Mouse (Mus musculus): Measurements from ENCODE around the gene Ndufv1.
"Not testable (repeated sequence)": the region's sequence is repeated elsewhere in the genome, so short reads cannot be mapped to it uniquely, and the experiment has no call there.

Ndufv1 gene

GRCm38 (mm10) chr19:4012432-4013022 is at the start of gene Ndufv1:
Ndufv1 (minus strand) TSS chr19:4012806.
- DNase-seq (ENCODE audit: low read depth, low spot score), result peak; percentile 98

DNA sequence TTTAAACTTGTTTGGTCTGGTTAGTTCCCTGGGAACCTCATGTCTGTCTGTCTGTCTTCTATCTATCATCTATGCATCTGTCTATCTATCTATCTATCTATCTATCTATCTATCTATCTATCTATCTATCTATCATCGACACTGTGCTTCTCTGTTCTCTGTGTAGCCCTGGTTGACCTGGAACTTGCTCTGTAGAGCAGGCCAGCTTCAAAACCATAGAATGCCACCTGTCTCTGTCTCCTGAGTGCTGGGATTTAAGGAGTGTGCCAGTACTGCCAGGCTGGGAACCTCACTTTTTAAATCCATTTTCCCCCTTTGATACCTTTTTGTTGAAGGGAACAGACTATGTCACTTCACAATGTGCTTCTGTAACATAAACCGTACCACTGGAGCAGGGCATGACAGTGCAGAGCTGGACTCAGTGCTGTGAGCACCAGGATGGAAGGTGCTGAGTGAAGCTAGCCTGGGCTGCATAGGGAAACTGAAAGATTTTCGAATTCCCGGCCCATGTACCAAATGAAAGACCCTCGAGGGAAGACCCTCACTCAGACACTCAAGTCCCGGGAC is 48.4 kb upstream of the Ndufv1 start:
- DNase-seq (ENCODE audit: low read depth, low spot score), result no peak

DNA sequence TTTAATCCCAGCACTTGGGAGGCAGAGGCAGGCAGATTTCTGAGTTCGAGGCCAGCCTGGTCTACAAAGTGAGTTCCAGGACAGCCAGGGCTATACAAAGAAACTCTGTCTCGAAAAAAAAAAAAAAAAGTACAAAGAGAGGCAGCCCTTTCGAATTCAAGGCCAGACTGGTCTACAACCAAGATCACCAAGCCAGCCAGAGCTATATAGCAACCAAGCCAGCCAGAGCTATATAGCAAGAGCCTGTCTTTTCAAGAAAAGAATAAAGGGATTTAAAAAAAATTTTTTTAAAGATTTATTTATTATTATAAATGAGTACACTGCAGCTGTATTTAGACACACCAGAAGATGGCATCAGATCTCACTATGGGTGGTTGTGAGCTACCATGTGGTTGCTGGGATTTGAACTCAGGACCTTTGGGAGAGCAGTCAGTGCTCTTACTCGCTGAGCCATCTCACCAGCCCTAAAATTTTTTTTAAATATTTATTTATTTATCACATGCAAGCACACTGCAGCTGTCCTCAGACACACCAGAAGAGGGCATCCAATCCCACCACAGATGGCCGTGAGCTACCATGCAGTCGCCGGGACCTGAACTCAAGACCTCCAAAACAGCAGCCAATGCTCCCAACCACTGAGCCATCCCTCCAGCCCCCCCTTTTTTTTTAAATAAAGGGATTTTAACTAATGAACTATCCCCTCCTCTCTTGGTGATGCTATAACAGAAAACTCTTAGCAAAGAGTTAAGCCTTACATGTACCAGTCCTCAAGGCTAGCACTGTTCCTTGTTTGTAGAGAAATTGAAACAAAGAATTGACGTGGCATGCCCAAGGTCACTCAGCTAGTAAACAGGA is 47.7 kb upstream of the Ndufv1 start:
- not testable (repeated sequence) for DNase-seq (ENCODE audit: low read depth, low spot score)

GRCm38 (mm10) chr19:4059069-4059740 is 46.6 kb upstream of the Ndufv1 start, which contains the start of gene Gstp3:
Gstp3 (minus strand) TSS chr19:4059569.
- DNase-seq (ENCODE audit: low read depth, low spot score), result no peak

DNA sequence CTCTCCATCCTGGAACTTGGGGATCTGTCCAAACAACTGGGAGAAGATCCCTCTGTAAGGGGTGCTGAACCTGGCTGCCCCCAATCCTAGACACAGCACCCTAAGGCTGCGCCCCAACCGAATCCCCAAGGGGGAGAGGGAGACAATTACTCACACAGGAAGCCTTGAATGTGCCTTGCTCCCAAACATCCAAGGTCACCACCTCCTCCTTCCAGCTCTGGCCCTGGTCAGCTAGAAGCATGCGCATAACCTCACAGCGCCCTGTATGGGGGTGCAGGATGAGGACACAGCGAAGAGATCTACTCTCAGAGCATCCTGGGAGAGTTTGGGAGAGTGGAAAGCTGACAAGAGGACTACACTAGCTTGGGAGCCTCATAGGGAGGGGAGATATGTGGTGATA is 46.0 kb upstream of the Ndufv1 start:
- DNase-seq (ENCODE audit: low read depth, low spot score), result no peak

DNA sequence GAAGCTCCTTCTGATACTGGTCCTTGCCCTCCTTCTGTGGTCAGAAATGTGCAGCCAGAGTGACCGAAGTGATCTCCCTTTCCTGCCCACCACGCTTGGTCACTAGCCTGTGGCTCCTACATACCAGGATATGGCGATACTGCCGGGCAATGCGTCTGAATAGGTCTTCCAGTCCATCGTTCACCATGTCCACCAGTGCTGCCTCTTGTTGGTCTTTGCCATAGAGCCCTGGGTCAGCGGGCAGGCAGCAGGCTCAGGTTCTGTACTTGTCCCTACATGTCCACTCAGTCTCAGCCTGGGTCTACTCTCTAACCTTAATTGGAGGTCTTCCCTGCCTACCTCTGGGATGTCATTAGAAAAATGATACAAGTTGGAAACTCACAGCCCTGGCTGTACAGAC is 45.4 kb upstream of the Ndufv1 start:
- DNase-seq (ENCODE audit: low read depth, low spot score), result no peak

GRCm38 (mm10) chr19:4057389-4057788 is 44.8 kb upstream of the Ndufv1 start:
- no peak for DNase-seq (ENCODE audit: low read depth, low spot score)

DNA sequence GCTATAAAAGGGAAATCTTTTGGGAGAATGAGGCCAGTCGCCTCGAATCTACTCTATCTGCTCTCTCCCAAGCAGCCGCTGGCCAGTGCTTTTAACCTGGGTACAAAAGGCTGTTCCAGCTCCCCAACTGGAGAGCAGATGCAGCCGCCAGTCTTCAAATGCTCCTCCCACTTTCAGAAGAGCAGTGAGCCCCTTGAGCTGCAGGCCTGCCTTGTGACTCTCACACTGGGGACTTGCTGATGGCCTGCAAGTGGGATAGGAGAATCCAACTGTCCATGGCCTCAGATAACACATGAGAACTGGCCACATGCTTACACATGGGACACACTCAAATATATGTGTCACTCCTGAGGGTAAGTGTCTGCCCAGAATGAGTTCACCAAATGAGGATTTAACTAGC is 44.1 kb upstream of the Ndufv1 start:
- no peak for DNase-seq (ENCODE audit: low read depth, low spot score)

- no peak for DNase-seq (ENCODE audit: low read depth, low spot score)
Observed at GRCm38 (mm10) chr19:4055947-4056693, 43.5 kb upstream of the Ndufv1 start.

GRCm38 (mm10) chr19:4055216-4055946 is 42.8 kb upstream of the Ndufv1 start:
- DNase-seq (ENCODE audit: low read depth, low spot score), result no peak

DNA sequence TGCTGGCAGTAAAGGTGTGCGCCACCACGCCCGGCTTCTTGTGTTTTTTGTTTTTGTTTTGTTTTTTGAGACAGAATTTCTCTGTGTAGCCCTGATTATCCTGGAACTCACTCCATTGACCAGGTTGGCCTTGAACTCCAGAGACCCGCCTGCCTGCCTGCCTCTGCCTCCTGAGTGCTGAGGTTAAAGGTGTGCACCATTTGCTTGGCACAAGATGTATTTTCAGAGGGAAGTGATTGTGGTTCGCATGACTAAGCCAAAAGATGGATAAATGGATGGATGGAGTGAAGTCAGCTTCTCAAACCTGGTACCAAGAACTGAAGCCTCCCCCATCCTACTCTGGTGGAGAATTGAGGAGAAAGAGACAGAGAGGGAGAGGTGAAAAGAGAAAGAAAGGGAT is 42.0 kb upstream of the Ndufv1 start:
- DNase-seq (ENCODE audit: low read depth, low spot score), result no peak

- DNase-seq (ENCODE audit: low read depth, low spot score), result no peak
Observed at GRCm38 (mm10) chr19:4052516-4053030, 40.0 kb upstream of the Ndufv1 start.

GRCm38 (mm10) chr19:4051741-4052515 is 39.3 kb upstream of the Ndufv1 start:
- peak; percentile 73 for DNase-seq (ENCODE audit: low read depth, low spot score)

- DNase-seq (ENCODE audit: low read depth, low spot score), result no peak
Observed at GRCm38 (mm10) chr19:4051016-4051415, 38.4 kb upstream of the Ndufv1 start.

DNA sequence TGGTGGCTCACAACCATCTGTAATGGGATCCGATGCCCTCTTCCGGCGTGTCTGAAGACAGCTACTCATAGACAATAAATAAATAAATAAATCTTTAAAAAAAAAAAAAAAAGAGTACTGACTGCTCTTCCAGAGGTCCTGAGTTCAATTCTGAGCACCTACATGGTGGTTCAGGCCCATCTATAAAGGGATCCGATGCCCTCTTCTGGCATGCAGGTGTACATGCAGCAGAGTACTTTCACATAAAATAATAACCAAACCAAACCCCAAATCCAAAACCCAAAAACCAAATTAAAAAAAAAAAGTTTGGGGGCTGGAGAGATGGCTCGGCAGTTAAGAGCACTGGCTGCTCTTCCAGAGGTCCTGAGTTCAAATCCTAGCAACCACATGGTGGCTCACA is 36.5 kb upstream of the Ndufv1 start:
- not testable (repeated sequence) for DNase-seq (ENCODE audit: low read depth, low spot score)

- DNase-seq (ENCODE audit: low read depth, low spot score), result peak; percentile 88
Observed at GRCm38 (mm10) chr19:4047859-4048258, 35.3 kb upstream of the Ndufv1 start.

- DNase-seq (ENCODE audit: low read depth, low spot score), result no peak
Observed at GRCm38 (mm10) chr19:4046866-4047254, 34.3 kb upstream of the Ndufv1 start.

- peak; percentile 62 for DNase-seq (ENCODE audit: low read depth, low spot score)
Observed at GRCm38 (mm10) chr19:4045966-4046865, 33.6 kb upstream of the Ndufv1 start, which contains the start of gene Gstp2. Gstp2 (minus strand) TSS chr19:4046023.

- DNase-seq (ENCODE audit: low read depth, low spot score), result not testable (repeated sequence)
Observed at GRCm38 (mm10) chr19:4044109-4044508, 31.5 kb upstream of the Ndufv1 start.

Data from mesoderm, embryonic 11.5 days (tissue).